Mouse (Mus musculus) heart, postnatal 25 days (tissue): ENCODE results near the gene Btbd2. TPM values are rescaled to one million over a fixed set of nuclear protein-coding genes. Genes with fewer than 3 reads are reported as not detected.

Experiments
- DNase-seq: peaks from one replicate; pipeline ENCODE4 v3.0.0; 2022; ENCODE audit warnings: low spot score
- intact Hi-C: fragments of 180-260 bp; cut with DNase I; formaldehyde crosslinking; loops from one replicate; pipeline ENCODE4 v1.15.1; 2025
- total RNA-seq, 2 experiments: library from RNA; stranded (reverse); gene quantifications; 2 replicates each; pipeline ENCODE4 v1.2.3; 2021

The Btbd2 gene
- 10 to 100 TPM; 41.5 to 45.8 TPM for total RNA-seq

DNA sequence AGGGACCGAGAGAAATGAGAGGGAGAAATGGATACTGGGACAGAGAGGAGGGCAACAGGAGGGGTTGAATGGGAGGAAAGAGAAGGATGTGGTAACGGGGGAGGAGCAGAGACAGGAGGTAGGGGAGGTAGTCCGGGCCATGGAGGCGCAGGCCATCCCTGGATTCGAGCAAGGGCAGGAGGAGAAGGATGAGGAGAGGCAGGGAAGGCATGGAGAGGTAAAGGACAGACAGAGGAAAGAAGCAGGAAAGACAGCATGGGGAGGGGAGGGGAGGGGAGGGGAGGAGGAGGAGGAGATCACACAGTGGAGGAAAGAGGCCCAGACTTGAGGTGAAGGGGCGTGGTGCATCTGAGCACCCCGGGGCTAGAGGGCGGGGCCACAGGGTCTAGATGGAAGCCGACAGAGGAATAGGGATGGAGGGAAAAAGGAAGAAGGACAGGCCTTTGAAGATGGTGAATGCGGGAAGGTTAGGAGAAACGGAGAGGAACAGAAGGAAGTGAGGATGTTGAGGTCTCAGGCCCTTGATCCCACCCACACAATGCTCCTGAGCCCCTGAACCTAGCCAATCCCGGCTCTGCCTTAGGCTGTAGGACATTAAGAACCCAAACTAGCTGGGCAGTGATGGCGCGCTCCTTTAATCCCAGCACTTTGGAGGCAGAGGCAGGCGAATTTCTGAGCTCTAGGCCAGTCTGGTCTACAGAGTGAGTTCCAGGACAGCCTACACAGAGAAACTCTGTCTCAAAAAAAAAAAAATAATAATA lies at the start of gene Btbd2:
Gene Btbd2 (minus strand): TSS at position 209 of the 761 bp plus-strand sequence.
- intact Hi-C loops = no loop called here
- no peak for DNase-seq

DNA sequence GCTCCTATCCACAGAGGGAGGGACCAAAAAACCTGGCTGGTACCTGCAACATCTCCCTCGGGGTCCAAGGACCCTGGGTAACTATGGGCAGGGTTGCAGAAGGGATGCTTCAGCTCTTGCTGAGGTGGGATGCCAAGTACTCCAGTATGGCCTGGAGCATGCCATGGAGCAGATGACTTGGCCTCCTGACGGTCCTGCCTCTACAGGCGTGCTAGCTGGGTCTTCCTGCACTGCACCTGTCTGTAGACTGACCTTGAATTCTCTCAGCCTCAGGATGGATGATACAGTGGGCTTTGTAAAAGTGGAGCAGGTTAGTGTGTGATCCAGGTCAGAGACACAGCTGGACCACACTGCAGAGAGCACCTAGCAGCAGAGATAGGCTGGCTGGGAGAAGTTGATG lies 48.6 kb upstream of the Btbd2 start:
- intact Hi-C loops = no loop called here
- no peak for DNase-seq

- intact Hi-C loops = no loop called here
- DNase-seq = no peak
Observed at GRCm38 (mm10) chr10:80705033-80705432, 48.2 kb upstream of the Btbd2 start.

- intact Hi-C loops = loop anchor here (5.0 kb wide), 1 partner anchor 38 kb away; the partner anchor contains the start of gene Ap3d1
- no peak for DNase-seq
Observed at GRCm38 (mm10) chr10:80704418-80704817, 47.5 kb upstream of the Btbd2 start.

- intact Hi-C loops = loop anchor here (5.0 kb wide), 1 partner anchor 39 kb away; the partner anchor contains the start of gene Ap3d1
- no peak for DNase-seq
Observed at GRCm38 (mm10) chr10:80703643-80704042, 46.8 kb upstream of the Btbd2 start.

- intact Hi-C loops = loop anchor here (5.0 kb wide), 1 partner anchor 40 kb away; the partner anchor contains the start of gene Ap3d1
- peak; percentile 91 for DNase-seq
Observed at GRCm38 (mm10) chr10:80702536-80703390, 45.9 kb upstream of the Btbd2 start.

- peak; percentile 100 for DNase-seq
- intact Hi-C loops = loop anchor here (5.0 kb wide), 1 partner anchor 40 kb away; the partner anchor contains the start of gene Ap3d1
Observed at GRCm38 (mm10) chr10:80701721-80702535, 45.1 kb upstream of the Btbd2 start, which contains the start of the genes Mob3a and Izumo4. Gene Mob3a, minus strand, starts transcription at chr10:80701977. Gene Izumo4, plus strand, starts transcription at chr10:80702184.

DNA sequence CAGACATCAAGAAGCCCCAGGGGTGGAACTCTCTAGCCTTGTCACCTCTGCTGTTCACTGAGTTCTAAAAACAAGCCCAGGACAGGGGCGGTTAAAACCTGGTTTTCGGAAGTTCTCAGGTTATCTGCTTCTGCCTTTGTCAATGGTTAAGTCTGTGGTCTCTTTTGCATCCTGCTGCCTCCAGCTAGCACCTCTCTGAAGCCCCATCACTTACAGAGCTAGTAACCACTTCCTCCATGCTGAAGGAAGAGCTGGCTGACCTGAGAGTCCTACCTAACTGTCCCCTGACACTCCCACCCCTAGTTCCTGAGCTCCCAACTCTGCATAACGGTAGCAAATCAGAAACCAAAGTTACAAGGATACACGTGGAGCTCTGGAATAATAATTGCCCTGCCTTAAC lies 43.9 kb upstream of the Btbd2 start:
- intact Hi-C loops = loop anchor here (5.0 kb wide), 1 partner anchor 42 kb away; the partner anchor contains the start of gene Ap3d1
- DNase-seq = no peak

DNA sequence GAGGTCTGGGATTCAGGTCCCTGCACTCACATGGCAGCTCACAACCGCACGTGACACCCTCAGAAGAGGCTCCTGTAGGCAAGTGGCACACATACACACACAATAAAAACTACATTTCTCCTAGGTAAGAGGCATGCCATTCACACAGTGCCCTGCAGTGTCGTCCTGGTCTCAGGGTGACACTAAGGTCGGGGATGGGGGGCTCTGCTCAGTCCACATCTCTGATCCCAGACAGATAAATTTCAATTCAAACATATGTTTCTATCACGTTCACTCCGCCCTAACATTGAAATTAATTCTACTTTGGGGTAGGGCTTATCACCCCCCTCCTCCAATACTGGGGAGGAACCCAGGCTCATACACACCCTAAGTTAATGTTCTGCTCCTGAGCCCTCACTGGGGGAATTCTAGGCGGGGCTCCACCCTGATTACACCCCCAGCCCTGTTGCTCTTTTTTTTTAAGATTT lies 43.2 kb upstream of the Btbd2 start:
- no peak for DNase-seq
- intact Hi-C loops = loop anchor here (5.0 kb wide), 1 partner anchor 42 kb away; the partner anchor contains the start of gene Ap3d1

DNA sequence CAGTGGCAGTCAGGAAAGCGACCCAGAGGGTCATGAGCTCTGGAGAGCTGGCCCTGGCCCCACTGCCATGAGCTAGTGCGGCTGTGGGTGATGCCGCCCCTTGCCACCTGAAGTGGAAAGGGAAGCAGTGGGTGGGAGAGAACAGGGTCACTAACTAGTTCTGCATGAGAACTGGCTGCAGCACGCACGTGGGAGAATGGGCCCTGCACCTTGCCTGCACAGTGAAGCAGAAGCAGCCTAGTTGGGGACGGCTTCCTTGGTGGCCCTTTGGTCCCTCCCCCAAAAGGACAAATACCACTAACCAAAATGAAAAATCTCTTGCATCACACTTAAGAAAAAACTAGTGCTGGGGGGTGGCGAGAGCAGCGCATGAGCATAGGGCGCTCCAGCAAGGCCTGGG lies 41.7 kb upstream of the Btbd2 start:
- intact Hi-C loops = no loop called here
- no peak for DNase-seq

- intact Hi-C loops = no loop called here
- DNase-seq = no peak
Observed at GRCm38 (mm10) chr10:80697812-80698211, 40.9 kb upstream of the Btbd2 start.

GRCm38 (mm10) chr10:80697393-80697787 lies 40.5 kb upstream of the Btbd2 start:
- intact Hi-C loops = no loop called here
- DNase-seq = no peak

DNA sequence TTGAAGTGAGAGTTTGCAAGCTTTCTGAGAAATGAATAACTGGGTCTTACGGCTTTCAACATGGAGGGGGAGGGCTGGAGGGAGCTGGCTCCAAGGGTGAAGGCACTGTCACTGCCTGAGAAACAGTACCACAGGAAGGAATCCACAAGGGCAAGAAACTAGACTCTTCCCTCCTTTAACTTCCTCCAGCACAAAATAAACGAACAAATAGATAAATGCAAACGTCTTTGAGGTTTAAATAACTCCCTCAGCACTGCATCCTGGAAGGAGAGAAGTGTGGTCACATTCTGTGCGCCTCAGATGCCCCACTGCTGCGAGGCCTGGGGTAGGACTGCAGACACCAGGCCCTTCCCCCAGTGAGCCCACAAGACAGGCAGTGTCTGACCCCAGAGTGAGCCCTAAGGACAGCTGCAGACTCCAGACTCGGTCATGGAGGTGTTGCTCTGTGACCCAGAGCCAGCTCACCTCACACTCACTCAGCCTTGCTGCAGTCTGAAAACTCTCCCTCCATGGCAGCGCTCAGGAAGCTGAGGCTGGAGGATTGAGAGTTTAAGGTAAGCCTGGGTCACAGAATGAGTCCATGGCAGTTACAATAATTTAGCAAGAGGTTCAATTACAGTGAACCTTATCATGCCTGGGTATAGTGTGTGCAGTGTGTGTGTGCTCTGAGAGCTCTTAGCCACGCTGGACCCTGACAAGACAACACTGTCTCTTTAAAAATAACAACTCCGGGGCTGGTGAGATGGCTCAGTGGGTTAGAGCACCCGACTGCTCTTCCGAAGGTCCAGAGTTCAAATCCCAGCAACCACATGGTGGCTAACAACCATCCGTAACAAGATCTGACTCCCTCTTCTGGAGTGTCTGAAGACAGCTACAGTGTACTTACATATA lies 39.9 kb upstream of the Btbd2 start:
- intact Hi-C loops = no loop called here
- DNase-seq = no peak

DNA sequence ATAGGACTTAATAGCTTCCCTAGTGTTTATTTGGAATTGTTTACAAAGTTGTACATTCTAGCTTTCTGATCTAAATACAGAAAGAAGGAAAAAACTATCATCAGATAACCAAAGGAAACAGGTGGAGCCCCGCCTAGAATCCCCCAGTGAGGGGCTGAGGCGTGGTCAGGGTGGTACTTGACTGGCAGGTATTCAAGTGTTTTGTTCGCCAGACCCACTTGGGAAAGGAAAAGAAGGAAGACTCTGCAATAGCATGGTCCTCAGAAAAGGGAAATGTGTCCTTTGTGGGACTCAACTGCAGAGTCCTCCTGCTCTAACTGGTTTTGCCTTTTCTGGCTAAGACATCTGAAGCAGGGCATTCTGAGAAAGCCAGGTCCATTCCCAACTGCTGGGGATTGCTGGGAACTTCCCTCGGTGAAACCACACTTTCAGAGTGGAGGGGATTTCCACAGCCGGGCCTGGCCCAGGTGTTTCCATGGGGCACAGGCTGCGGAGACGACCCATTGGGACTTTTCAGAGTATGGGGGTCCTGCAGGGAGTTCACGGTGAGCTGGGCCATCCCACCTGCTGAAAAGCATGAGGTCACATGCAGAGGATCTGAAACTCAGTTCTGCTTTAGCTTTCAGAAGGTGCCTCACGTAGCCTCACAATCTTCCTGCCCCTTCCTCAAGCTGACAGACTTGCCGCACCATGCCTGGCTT lies 39.1 kb upstream of the Btbd2 start:
- no peak for DNase-seq
- intact Hi-C loops = no loop called here

DNA sequence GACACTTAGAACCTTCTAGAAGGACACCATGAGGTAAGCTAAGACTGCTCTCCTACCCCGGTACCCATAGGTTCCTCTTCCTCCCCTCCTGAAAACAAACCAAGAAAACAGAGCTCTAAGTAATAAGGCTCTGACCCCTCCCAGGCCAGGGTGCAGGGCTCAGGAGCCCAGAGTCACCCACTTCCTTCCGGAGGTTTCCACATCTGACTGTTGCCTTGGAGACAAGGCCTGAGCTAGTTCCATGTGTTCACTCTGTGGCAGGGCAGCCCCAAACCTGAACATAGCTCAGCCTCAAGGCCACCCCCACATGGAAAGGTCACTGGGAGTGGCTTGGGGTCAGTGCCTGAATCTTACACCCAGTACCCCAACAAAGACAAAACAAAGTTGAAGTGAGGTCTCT lies 38.3 kb upstream of the Btbd2 start:
- peak; percentile 53 for DNase-seq
- intact Hi-C loops = no loop called here

DNA sequence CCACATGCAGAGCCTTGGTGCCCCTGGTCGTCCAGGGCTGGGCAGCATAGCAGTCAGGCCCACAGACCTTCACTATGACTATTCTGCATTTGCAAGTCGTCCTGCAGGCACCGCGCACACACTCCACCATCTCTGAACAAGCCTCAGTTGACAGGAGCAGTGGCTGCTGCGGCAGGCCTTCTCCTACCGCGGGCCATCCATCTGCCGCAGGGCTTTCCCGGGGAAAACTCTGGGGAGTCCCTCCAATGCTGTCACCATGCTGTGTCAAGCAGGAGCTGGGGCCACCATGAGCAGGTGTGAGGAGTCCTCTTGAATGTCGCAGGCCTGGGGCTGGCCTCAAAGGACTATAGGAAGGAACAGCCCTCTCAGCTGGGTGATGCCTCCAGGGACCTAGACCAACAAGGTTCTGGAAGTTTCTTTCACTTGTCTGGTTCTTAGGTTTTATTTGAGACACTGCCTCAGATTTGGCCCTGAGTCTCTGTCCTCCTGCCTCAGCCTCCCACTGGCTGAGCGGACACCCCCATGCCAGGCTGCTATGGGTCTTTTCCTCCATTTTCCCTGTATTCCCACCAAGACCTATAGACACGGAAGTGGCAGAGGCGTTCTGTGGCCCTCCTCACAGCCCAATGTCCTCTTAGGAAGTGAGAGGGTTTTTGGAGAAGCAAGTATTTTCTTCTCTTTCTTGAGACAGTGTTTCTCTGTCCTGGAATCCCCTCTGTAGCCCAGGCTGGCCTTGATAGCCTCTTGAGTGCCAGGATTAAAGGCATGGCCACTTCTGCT lies 37.5 kb upstream of the Btbd2 start:
- intact Hi-C loops = loop anchor here (5.0 kb wide), 1 partner anchor 257 kb away; no protein-coding TSS in a partner anchor
- no peak for DNase-seq

DNA sequence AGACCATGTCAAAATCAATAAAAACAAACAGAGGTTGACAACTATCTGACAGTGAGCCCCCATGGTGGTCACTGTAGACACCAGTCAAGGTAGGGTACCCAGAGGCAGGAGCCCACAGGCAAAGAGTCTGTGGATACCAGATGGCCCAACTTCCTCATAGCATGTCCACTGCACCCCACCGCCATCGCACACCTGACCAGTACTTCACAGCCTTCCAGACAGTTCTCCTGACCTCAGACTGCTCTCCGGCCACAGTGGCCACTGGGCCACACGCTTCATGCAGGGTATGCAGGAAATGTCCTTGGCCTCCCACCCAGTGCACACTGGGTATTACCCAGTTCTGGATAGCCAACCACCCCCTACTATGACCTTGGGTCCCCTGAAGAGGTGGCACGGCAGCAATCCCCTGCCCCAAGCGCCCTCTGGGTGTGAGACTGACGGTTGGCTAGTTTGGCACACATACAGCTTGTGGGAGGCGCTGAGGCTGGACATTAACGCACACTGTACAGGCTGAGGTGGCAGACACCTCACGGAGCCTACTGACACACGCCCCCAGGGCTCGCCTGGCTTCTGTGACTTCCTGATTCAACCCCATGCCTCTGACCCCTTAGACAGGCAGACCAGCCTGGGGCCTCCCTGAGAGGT lies 36.7 kb upstream of the Btbd2 start:
- intact Hi-C loops = loop anchor here (5.0 kb wide), 1 partner anchor 256 kb away; no protein-coding TSS in a partner anchor

More for the DNA sequence above, 36.7 kb upstream of the Btbd2 start:
- no peak for DNase-seq
